Mouse (Mus musculus) liver, adult 2 months (tissue): ENCODE measurements around the gene Gm3147. TPM values are rescaled to one million over a fixed set of nuclear protein-coding genes. Genes with fewer than 3 reads are reported as not detected.
"Not testable (repeated sequence)": the region's sequence is repeated elsewhere in the genome, so short reads cannot be mapped to it uniquely, and the experiment has no call there.

ENCODE experiments used
- DNase-seq: peaks from one replicate; pipeline ENCODE4 v3.0.0-alpha.2; 2011; ENCODE audit warnings: low read depth, low spot score; ENCODE audit errors: extremely low read depth
- H3K27ac ChIP-seq: fragments of 200-500 bp; replicated peaks from 2 replicates; pipeline ENCODE4 v1.5.1; 2012; ENCODE audit warnings: low read depth, mild to moderate bottlenecking, control low read depth, inconsistent platforms, low read length; ENCODE audit not compliant: insufficient read depth
- H3K27me3 ChIP-seq: fragments of 200-500 bp; 2 replicates; pipeline ENCODE4 v1.6.1; 2012; ENCODE audit warnings: mild to moderate bottlenecking, moderate library complexity, low read length, inconsistent platforms; ENCODE audit not compliant: control insufficient read depth, insufficient read depth
- H3K36me3 ChIP-seq: fragments of 200-500 bp; 2 replicates; pipeline ENCODE4 v1.6.1; 2012; ENCODE audit warnings: low read length, inconsistent platforms; ENCODE audit not compliant: control insufficient read depth, insufficient read depth
- H3K4me1 ChIP-seq: fragments of 200-500 bp; 2 replicates; pipeline ENCODE4 v1.6.1; 2011; ENCODE audit warnings: low read length; ENCODE audit not compliant: control insufficient read depth, insufficient read depth
- H3K4me3 ChIP-seq: fragments of 200-500 bp; 2 replicates; pipeline ENCODE4 v1.5.1; 2011; ENCODE audit warnings: low read depth, mild to moderate bottlenecking, control low read depth, low read length, moderate library complexity; ENCODE audit not compliant: insufficient read depth
- H3K79me2 ChIP-seq: fragments of 200-500 bp; 2 replicates; pipeline ENCODE4 v1.6.1; 2012; ENCODE audit warnings: inconsistent platforms, mild to moderate bottlenecking, low read length, moderate library complexity; ENCODE audit not compliant: control insufficient read depth, insufficient read depth
- H3K9ac ChIP-seq: fragments of 200-500 bp; 2 replicates; pipeline ENCODE4 v1.6.1; 2012; ENCODE audit warnings: low read depth, mild to moderate bottlenecking, control low read depth, inconsistent platforms, low read length
- WGBS: fragments of 180-500 bp; shearing (Covaris S2); methylation state at CpG from one replicate; pipeline ENCODE4 v1.1.7; 2018; 5-methylcytosine and 5-hydroxymethylcytosine counted together
- polyA plus RNA-seq: library from polyadenylated mRNA; depleted of rRNA; stranded (reverse); fragments of >200 nt; gene quantifications from 2 replicates; pipeline ENCODE4 v1.2.3, GENCODE M21; 2012; rRNA removed
- total RNA-seq: library from RNA; depleted of rRNA; stranded (reverse); fragments of >200 nt; gene quantifications from 2 replicates; pipeline ENCODE4 v1.2.3, GENCODE M21; 2014; rRNA removed

Gm3147 gene
- total RNA-seq (not detected in 2 replicates), polyA plus RNA-seq (not detected in 2 replicates)

DNA sequence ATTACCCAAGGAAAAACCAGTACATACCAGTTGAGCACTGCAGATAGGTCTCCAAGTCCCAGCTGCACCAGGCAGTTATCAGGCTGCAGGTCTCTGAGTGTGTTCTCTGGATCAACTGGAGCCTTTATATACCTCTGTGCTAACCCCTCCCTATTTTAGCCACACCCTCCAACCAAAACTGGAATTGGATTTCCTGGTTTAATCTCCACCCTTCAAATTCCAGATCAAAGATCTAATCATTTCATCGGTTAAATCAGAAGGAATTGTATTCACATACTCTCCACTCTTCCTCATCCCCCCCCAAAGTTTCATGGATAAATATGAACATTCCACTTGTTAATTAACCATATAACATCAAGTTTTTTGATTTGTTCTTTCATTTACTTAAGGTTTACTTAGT is at the start of gene Gm3147:
Gene Gm3147, minus strand, starts transcription at position 101 of the 400 bp plus-strand sequence.
- H3K9ac ChIP-seq, DNase-seq, H3K27ac ChIP-seq, H3K4me3 ChIP-seq, H3K4me1 ChIP-seq, H3K79me2 ChIP-seq, H3K27me3 ChIP-seq, H3K36me3 ChIP-seq: not testable (repeated sequence)
- WGBS: no CpG with 5 or more reads among the region's 1 CpGs

DNA sequence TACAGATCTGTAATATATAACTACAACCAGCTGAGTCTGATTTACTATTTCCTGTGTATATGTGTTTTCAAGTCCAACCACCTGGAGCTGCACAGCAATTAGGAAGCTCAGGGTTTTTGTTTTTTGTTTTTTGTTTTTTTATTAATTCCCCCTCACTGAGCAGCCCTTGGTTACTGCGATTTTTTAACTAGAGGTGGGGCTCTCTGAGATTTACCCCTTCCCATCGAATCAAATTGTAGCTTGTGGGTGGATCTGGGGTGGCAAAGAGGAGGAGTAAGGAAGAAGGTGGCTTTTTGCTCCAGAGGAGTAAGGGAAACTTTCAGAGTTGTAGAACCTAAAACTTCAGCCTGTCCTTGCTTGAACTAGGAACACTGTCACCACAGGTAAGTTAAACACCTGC is 31.9 kb upstream of the Gm3147 start, which contains the start of gene Gm6205:
Gene Gm6205, plus strand, starts transcription at position 301 of the 400 bp plus-strand sequence.
- WGBS: no CpG with 5 or more reads among the region's 2 CpGs
- not testable (repeated sequence) for H3K79me2 ChIP-seq, H3K9ac ChIP-seq, H3K4me3 ChIP-seq, H3K27ac ChIP-seq, H3K4me1 ChIP-seq, H3K27me3 ChIP-seq, H3K36me3 ChIP-seq, DNase-seq

- H3K79me2 ChIP-seq, H3K4me3 ChIP-seq, H3K4me1 ChIP-seq, H3K36me3 ChIP-seq, H3K27ac ChIP-seq, H3K9ac ChIP-seq, DNase-seq, H3K27me3 ChIP-seq: not testable (repeated sequence)
- WGBS: 75% methylated on average over 1 of the region's 2 CpGs
These were observed 7.5 kb upstream of the Gm3147 start, which contains the start of gene Gm6509 for GRCm38 (mm10) chr5:94623679-94624078. Gene Gm6509, plus strand, starts transcription at chr5:94623979.

Other genes starting within 250 kb of the Gm3147 start
- not detected in 2 replicates for gene Gm7682, start 170.6 kb downstream of the Gm3147 start, total RNA-seq
- gene Gm7682, start 170.6 kb downstream of the Gm3147 start, polyA plus RNA-seq: not detected in 2 replicates
- gene Gm3139, start 90.1 kb downstream of the Gm3147 start, total RNA-seq: not detected in 2 replicates
- gene Gm3139, start 90.1 kb downstream of the Gm3147 start, polyA plus RNA-seq: not detected in 2 replicates
- not detected in 2 replicates for gene Gm6509, start 7.6 kb upstream of the Gm3147 start, total RNA-seq
- gene Gm6509, start 7.6 kb upstream of the Gm3147 start, polyA plus RNA-seq: not detected in 2 replicates
- gene Gm6205, start 32.0 kb upstream of the Gm3147 start, total RNA-seq: not detected in 2 replicates
- gene Gm6205, start 32.0 kb upstream of the Gm3147 start, polyA plus RNA-seq: not detected in 2 replicates
- gene Gm3183, start 249.1 kb upstream of the Gm3147 start, total RNA-seq: not detected in 2 replicates
- gene Gm3183, start 249.1 kb upstream of the Gm3147 start, polyA plus RNA-seq: not detected in 2 replicates